Mouse (Mus musculus): ENCODE results near the gene Tmem138.
"Not testable (repeated sequence)": the region's sequence is repeated elsewhere in the genome, so short reads cannot be mapped to it uniquely, and the experiment has no call there.

Tmem138 gene

GRCm38 (mm10) chr19:10580102-10580501 lies 2.9 kb upstream of the Tmem138 start:
- CTCF ChIA-PET, result interaction anchor here (0.7 to 1.7 kb wide), 2 partner anchors 13 to 44 kb away, joined by 4 to 5 read pairs; no protein-coding TSS in a partner anchor

GRCm38 (mm10) chr19:10569627-10570026 lies 7.5 kb downstream of the Tmem138 start:
- CTCF ChIA-PET, result no interaction called here

DNA sequence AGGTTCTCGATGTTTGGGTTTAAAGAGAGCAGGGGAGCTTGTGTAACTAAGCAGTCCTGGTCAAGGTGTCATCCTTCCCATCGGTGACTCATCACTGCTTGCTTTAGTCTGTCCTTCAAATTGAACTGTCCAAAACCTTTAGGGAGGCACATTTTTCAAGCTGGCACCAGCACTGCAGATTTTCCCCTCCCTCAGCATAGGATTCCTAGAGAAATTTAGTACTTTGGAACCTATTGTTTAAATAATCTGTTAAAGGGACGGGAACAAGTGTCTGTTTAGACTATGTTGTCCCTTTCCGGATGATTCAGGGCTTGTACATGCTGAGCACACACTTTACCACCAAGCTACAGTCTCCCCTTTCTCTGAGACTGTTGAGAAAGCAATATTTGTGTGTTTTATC lies 11.9 kb downstream of the Tmem138 start:
- CTCF ChIA-PET, result no interaction called here

GRCm38 (mm10) chr19:10564278-10564677 lies 12.9 kb downstream of the Tmem138 start:
- CTCF ChIA-PET, result no interaction called here

DNA sequence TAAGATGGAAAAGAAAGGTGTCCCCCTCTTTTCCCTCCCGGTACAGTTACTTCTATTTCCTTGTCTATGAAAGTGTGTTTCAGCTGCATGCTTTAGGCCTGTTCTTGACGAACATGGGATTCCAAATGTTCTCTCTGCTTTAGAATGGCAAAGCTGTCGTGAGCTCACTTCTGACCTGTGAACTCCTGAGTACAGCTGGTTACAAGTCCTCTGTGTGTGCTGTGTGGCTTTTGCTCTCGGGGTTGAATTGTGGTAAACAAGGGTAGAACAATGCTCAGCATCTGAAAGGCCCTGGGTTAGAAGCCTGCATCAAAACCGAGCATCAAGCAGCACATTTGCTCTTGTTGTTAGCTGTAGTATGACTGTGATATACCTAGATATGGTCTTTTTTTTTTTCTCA lies 14.8 kb downstream of the Tmem138 start:
- CTCF ChIA-PET, result no interaction called here

GRCm38 (mm10) chr19:10561558-10562314 lies 15.4 kb downstream of the Tmem138 start:
- CTCF ChIA-PET, result no interaction called here

GRCm38 (mm10) chr19:10560108-10560507 lies 17.1 kb downstream of the Tmem138 start:
- CTCF ChIA-PET, result no interaction called here

- CTCF ChIA-PET, result not testable (repeated sequence)
These were observed 19.3 kb downstream of the Tmem138 start for GRCm38 (mm10) chr19:10557837-10558375.

GRCm38 (mm10) chr19:10557430-10557829 lies 19.7 kb downstream of the Tmem138 start:
- CTCF ChIA-PET, result interaction anchor here (1.3 kb wide), 1 partner anchor 47 kb away, joined by 4 read pairs; no protein-coding TSS in a partner anchor

DNA sequence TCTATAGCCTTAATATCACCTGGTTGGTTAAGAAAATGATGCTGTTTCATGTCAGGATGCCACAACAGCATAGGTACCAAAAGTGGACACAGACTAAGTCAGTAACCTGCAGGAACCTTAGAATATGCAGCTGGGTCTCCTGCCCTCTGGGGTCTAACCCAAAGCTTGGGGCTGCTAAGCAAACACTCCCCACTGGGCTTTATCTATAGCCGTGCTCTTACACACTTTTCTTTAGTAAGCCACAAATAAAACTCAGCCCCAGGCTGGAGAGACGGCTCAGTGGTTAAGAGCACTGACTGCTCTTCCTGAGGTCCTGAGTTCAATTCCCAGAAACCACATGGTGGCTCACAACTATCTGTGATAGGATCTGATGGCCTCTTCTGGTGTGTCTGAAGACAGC lies 20.2 kb downstream of the Tmem138 start:
- CTCF ChIA-PET, result interaction anchor here (1.3 kb wide), 1 partner anchor 47 kb away, joined by 4 read pairs; no protein-coding TSS in a partner anchor

GRCm38 (mm10) chr19:10555624-10556510 lies 21.3 kb downstream of the Tmem138 start, which contains the start of gene Tmem216:
Tmem216 (minus strand) TSS chr19:10556238.
- CTCF ChIA-PET, result interaction anchor here (1.1 to 1.3 kb wide), 2 partner anchors 47 to 48 kb away, joined by 4 to 6 read pairs; no protein-coding TSS in a partner anchor

DNA sequence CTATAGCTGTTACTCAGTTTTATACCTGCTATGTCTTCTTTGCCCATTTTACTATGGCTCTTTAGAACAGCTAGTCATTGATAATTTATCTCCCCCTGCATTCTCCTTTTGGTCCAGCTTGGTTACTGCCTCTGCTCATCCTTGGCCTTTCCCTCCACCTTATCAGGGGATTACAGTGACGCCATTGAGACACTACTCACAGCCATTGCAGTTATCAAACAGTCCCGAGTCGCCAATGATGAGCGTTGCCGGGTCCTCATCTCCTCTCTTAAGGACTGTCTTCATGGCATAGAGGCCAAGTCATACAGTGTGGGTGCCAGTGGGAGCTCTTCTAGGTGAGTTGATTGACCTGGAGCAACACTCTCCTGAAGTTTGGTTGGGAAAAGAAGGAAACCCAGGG lies 37.7 kb downstream of the Tmem138 start:
- CTCF ChIA-PET, result interaction anchor here (1.7 kb wide), 1 partner anchor 64 kb away, joined by 6 read pairs; no protein-coding TSS in a partner anchor

- CTCF ChIA-PET, result interaction anchor here (0.6 kb wide), 1 partner anchor 522 kb away, joined by 5 read pairs; no protein-coding TSS in a partner anchor
These were observed 47.1 kb downstream of the Tmem138 start for GRCm38 (mm10) chr19:10530082-10530481.

- CTCF ChIA-PET, result interaction anchor here (1.0 kb wide), 1 partner anchor 8 kb away, joined by 3 read pairs; no protein-coding TSS in a partner anchor
These were observed 51.3 kb downstream of the Tmem138 start, which contains the start of gene Sdhaf2 for GRCm38 (mm10) chr19:10525910-10526309. Sdhaf2 (minus strand) TSS chr19:10526142.

DNA sequence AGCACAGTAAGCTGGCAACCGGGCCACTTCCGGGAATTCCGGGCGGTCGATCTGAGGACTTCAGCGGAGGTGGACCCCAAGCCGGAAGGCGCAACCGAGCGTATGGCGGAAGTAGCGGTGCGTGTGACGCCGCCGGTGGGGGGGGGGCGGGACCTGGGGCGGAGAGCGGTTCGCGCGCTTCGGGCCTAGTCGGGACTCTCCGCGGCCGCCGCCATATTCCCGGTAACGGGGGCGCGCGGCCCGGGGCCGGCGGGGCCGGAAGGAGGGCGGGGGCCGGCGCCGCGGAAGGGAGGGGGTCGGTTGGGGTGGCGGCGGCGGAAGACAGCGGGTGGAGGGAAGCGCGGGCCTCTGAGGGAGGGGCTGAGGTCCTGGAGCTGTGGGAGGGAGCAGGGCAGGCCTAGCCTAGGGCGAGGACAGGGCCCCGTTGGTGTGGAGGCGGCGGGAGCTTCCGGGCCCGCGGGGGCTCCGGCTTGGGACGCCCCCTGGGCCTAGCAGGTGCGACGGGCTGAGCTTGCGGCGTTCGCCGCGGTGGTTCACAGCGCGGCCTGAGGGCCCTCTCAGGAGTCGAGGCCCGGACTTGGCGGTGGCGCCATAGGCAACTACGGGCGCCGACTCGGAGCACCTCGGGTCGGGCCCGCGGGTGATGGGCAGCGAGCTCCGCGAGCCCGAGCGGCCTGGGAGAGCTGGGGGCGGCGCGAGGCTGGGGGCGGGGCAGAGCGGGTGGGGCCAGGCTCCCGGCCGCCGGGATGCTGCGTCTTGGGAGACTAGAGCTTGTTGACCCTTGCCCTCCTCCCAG lies 51.9 kb downstream of the Tmem138 start, which contains the start of gene Cpsf7:
TSS of gene Cpsf7 (plus strand) at position 161 of the 796 bp plus-strand sequence.
- CTCF ChIA-PET, result interaction anchor here (0.6 to 1.0 kb wide), 3 partner anchors 9 to 58 kb away, joined by 3 to 10 read pairs (median 4); no protein-coding TSS in a partner anchor

DNA sequence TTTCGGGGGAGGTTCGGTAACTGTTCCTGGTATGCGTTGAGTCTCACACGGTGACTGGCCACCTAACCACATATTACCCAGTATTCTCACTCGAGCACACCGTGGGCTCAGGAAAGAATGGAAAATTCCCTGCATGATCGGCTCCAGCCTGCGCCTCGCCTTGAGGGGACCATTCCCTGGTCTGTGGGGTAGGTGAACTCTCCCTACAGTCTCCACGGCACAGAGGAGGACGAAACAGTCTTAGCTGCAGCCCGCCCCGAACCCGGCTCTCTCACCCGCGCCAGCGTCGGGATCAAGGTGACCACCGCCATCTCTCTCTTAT lies 52.4 kb downstream of the Tmem138 start:
- CTCF ChIA-PET, result interaction anchor here (0.6 kb wide), 1 partner anchor 59 kb away, joined by 10 read pairs; no protein-coding TSS in a partner anchor

GRCm38 (mm10) chr19:10523483-10524080 lies 53.6 kb downstream of the Tmem138 start:
- CTCF ChIA-PET, result interaction anchor here (0.5 to 0.7 kb wide), 5 partner anchors 19 to 1674 kb away, joined by 3 to 6 read pairs (median 3); no protein-coding TSS in a partner anchor

GRCm38 (mm10) chr19:10521926-10522325 lies 55.2 kb downstream of the Tmem138 start:
- CTCF ChIA-PET, result interaction anchor here (0.7 kb wide), 1 partner anchor 75 kb away, joined by 3 read pairs; no protein-coding TSS in a partner anchor
